Mouse (Mus musculus): Measurements from ENCODE around the gene Gpr83.

Gpr83 gene

GRCm38 (mm10) chr9:14904741-14905475, 44.9 kb downstream of the Gpr83 start:
- DNase-seq (ENCODE audit: low read depth), result peak; percentile 81

- DNase-seq (ENCODE audit: low read depth), result no peak
These were observed 45.9 kb downstream of the Gpr83 start for GRCm38 (mm10) chr9:14905956-14906355.

GRCm38 (mm10) chr9:14907816-14908415, 47.9 kb downstream of the Gpr83 start:
- peak; percentile 89 for DNase-seq (ENCODE audit: low read depth)

- DNase-seq (ENCODE audit: low read depth), result peak; percentile 43
These were observed 50.0 kb downstream of the Gpr83 start for GRCm38 (mm10) chr9:14909981-14910380.

- DNase-seq (ENCODE audit: low read depth), result no peak
These were observed 52.0 kb downstream of the Gpr83 start for GRCm38 (mm10) chr9:14912037-14912436.

GRCm38 (mm10) chr9:14917661-14918060, 57.7 kb downstream of the Gpr83 start:
- DNase-seq (ENCODE audit: low read depth), result no peak

- DNase-seq (ENCODE audit: low read depth), result no peak
These were observed 59.0 kb downstream of the Gpr83 start for GRCm38 (mm10) chr9:14918825-14919668.
